Mouse (Mus musculus) E14TG2a.4 (cell line): Measurements from ENCODE around the gene Ccar1.
"Not testable (repeated sequence)": the region's sequence is repeated elsewhere in the genome, so short reads cannot be mapped to it uniquely, and the experiment has no call there.

Source experiments
- H3K27me3 ChIP-seq: 2 replicates; pipeline ENCODE4 v1.6.1; 2014; ENCODE audit warnings: low read length, control low read depth; ENCODE audit not compliant: insufficient read depth
- H3K36me3 ChIP-seq: 2 replicates; pipeline ENCODE4 v1.6.1; 2014; ENCODE audit warnings: low read length, control low read depth; ENCODE audit not compliant: insufficient read depth
- H3K4me1 ChIP-seq: replicated peaks from 2 replicates; pipeline ENCODE4 v1.6.1; 2014; ENCODE audit warnings: low read depth, low read length, control low read depth
- H3K4me3 ChIP-seq: replicated peaks from 2 replicates; pipeline ENCODE4 v1.5.1; 2014; ENCODE audit warnings: mild to moderate bottlenecking, low read length
- H3K9me3 ChIP-seq: 2 replicates; pipeline ENCODE4 v1.6.1; 2014; ENCODE audit warnings: low read length, control low read depth
- CTCF ChIP-seq: conservative IDR thresholded peaks from 2 replicates; pipeline ENCODE4 v1.5.1; 2014; ENCODE audit warnings: low read length
- NANOG ChIP-seq: IDR thresholded peaks from 2 replicates; pipeline ENCODE4 v1.6.1; 2014; ENCODE audit warnings: borderline replicate concordance, low read length, mixed read lengths
- POU5F1 ChIP-seq: IDR thresholded peaks from 2 replicates; pipeline ENCODE4 v1.6.1; 2014; ENCODE audit warnings: low read length, borderline replicate concordance

The Ccar1 gene

GRCm38 (mm10) chr10:62739961-62740737 is 51.9 kb downstream of the Ccar1 start:
- H3K4me1 ChIP-seq, result no peaks in the 10 kb centered on the region
- no peaks in the 10 kb centered on the region for H3K27me3 ChIP-seq
- H3K36me3 ChIP-seq, result peaks cover 44% of the 10 kb centered on the region
- no peak overlapping the region for H3K4me3 ChIP-seq
- TF ChIP-seq NANOG (no peak), POU5F1 (no peak), CTCF (no peak)
- H3K9me3 ChIP-seq, result no peaks in the 10 kb centered on the region

GRCm38 (mm10) chr10:62736965-62737688 is 55.0 kb downstream of the Ccar1 start:
- H3K9me3 ChIP-seq, result no peaks in the 10 kb centered on the region
- peaks cover 17% of the 10 kb centered on the region for H3K36me3 ChIP-seq
- H3K4me1 ChIP-seq, result no peaks in the 10 kb centered on the region
- H3K27me3 ChIP-seq, result no peaks in the 10 kb centered on the region
- TF ChIP-seq POU5F1, result no peak
- no peak for TF ChIP-seq NANOG
- no peak for TF ChIP-seq CTCF
- no peak overlapping the region for H3K4me3 ChIP-seq

GRCm38 (mm10) chr10:62730826-62731225 is 61.3 kb downstream of the Ccar1 start:
- H3K27me3 ChIP-seq, result peaks cover 36% of the 10 kb centered on the region
- TF ChIP-seq NANOG, result no peak
- no peak for TF ChIP-seq CTCF
- TF ChIP-seq POU5F1, result no peak

GRCm38 (mm10) chr10:62725771-62726687 is 66.1 kb downstream of the Ccar1 start, which contains the start of gene Stox1:
Gene Stox1, minus strand, starts transcription at chr10:62726128.
- H3K4me3 ChIP-seq, result peak within 1 kb of the TSS; percentile 85
- no peak for TF ChIP-seq CTCF
- TF ChIP-seq POU5F1, result no peak
- no peak for TF ChIP-seq NANOG

More at GRCm38 (mm10) chr10:62730826-62731225, 61.3 kb downstream of the Ccar1 start:
- peaks cover 8% of the 10 kb centered on the region for H3K4me1 ChIP-seq
- no peaks in the 10 kb centered on the region for H3K9me3 ChIP-seq
- no peaks in the 10 kb centered on the region for H3K36me3 ChIP-seq
- H3K4me3 ChIP-seq, result no peak overlapping the region

GRCm38 (mm10) chr10:62724936-62725335 is 67.2 kb downstream of the Ccar1 start:
- peaks cover 31% of the 10 kb centered on the region for H3K4me1 ChIP-seq
- H3K36me3 ChIP-seq, result no peaks in the 10 kb centered on the region
- no peak overlapping the region for H3K4me3 ChIP-seq
- TF ChIP-seq CTCF (no peak), NANOG (no peak), POU5F1 (no peak)
- no peaks in the 10 kb centered on the region for H3K9me3 ChIP-seq
- peaks cover 69% of the 10 kb centered on the region for H3K27me3 ChIP-seq

More at GRCm38 (mm10) chr10:62725771-62726687, 66.1 kb downstream of the Ccar1 start, which contains the start of gene Stox1:
- H3K36me3 ChIP-seq, result no peaks in the 10 kb centered on the region
- H3K9me3 ChIP-seq, result no peaks in the 10 kb centered on the region
- peaks cover 78% of the 10 kb centered on the region for H3K27me3 ChIP-seq
- peaks cover 31% of the 10 kb centered on the region for H3K4me1 ChIP-seq

GRCm38 (mm10) chr10:62722701-62723100 is 69.4 kb downstream of the Ccar1 start:
- Histone ChIP-seq H3K4me1 (peaks cover 31% of the 10 kb centered on the region), H3K9me3 (no peaks in the 10 kb centered on the region), H3K27me3 (peaks cover 61% of the 10 kb centered on the region), H3K36me3 (no peaks in the 10 kb centered on the region), H3K4me3 (no peak overlapping the region)
- TF ChIP-seq POU5F1 (no peak), NANOG (no peak), CTCF (no peak)

GRCm38 (mm10) chr10:62720574-62720973 is 71.5 kb downstream of the Ccar1 start:
- not testable (repeated sequence) for H3K36me3 ChIP-seq

GRCm38 (mm10) chr10:62713457-62713856 is 78.6 kb downstream of the Ccar1 start:
- Histone ChIP-seq H3K27me3 (peaks cover 12% of the 10 kb centered on the region; the same call in 1 of the 2 replicates), H3K4me1 (no peaks in the 10 kb centered on the region), H3K4me3 (no peak overlapping the region), H3K36me3 (no peaks in the 10 kb centered on the region), H3K9me3 (no peaks in the 10 kb centered on the region)
- no peak for TF ChIP-seq POU5F1
- TF ChIP-seq NANOG, result no peak
- no peak for TF ChIP-seq CTCF

More at GRCm38 (mm10) chr10:62720574-62720973, 71.5 kb downstream of the Ccar1 start:
- H3K9me3 ChIP-seq, H3K4me3 ChIP-seq: not testable (repeated sequence)
- peaks cover 22% of the 10 kb centered on the region for H3K4me1 ChIP-seq
- H3K27me3 ChIP-seq, result peaks cover 47% of the 10 kb centered on the region
